In the genomic region with DNA sequence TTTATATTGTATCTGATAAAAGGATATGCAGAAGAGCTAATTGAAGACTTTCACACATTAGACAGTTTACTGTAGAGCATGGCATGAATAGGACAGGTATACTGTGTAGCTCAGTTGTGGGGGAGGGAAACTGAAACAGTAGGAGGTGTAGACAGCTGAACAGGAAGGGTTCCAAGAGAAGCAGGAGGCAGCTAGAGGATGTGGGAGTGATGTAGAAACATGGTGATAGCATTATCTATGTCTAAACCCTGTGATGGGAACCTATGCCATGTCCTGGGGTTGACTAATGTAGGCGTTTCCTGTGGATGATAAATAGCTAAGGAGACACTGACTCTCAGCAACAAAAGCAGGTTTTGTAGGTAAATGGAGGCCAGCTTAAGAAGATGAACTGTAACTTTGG, we compare ENCODE assay signal across 22 mouse cellular contexts. TPM values are rescaled to one million over a fixed set of nuclear protein-coding genes. Genes with fewer than 3 reads are reported as not detected.
DNase-seq lines count a peak whose midpoint lies in the region; ATAC-seq lines count a peak whose summit lies in the region.
"Had no signal": no experiment of that assay in that cellular context is flagged by ENCODE, and none has a peak within 500 bp of the region (broad histone marks: within the 10 kb centered on the region; RNA-seq: fewer than 3 reads in every experiment).

No protein-coding gene starts in this region.

- peak; percentile 77 for ATAC-seq in frontal cortex, adult (ENCODE audit: low TSS enrichment)
- ATAC-seq: forebrain, embryonic 15.5 days; hindbrain, embryonic 16.5 days had no signal

- no peak for DNase-seq in frontal cortex, postnatal 14 days (ENCODE audit: low spot score in 2 of 2)
- DNase-seq in left cerebral cortex, adult 9 months (ENCODE audit: low spot score in 2 of 2): peak; percentile 6 to 35
- DNase-seq in left cerebral cortex, adult 11 months (ENCODE audit: low spot score): no peak
- DNase-seq in 416B (ENCODE audit: low read depth): peak; percentile 22
- DNase-seq in telencephalon, adult 2 months (ENCODE audit: low read depth, low spot score): peak; percentile 41
- DNase-seq in thymus, postnatal 0 days (ENCODE audit: low spot score): no peak
- DNase-seq: adrenal gland, adult 2 months; adrenal gland, postnatal 14 days; B cell, adult 2 months; cerebellum, adult 11-12 months; cerebellum, adult 8-10 months; cerebellum, postnatal 10 days; cerebellum, postnatal 36 days; embryo, embryonic 11 days; gastrocnemius, adult 2 months; gastrocnemius, postnatal 14 days; heart, adult 18-20 months; heart, postnatal 10 days; heart, postnatal 36 days had no signal

RNA-seq across cellular contexts. Expression of gene Vps13c, which starts 53.3 kb away (rescaled TPM):
- 8.0 and 9.9 TPM in 2 replicates for polyA plus RNA-seq in thymus, postnatal 0 days (2015; fragmentation: Nextera tagmentation; extraction: Ambion mirVana)

Comparison
In these comparisons a context has a peak if more than half of its experiments do, and no peak if none do; other contexts are left out.
1. DNase-seq: peak in left cerebral cortex, adult 9 months (2 of 2), 416B (single experiment) and telencephalon, adult 2 months (single experiment); none in frontal cortex, postnatal 14 days (0 of 2), left cerebral cortex, adult 11 months (single experiment) and thymus, postnatal 0 days (single experiment).